Mouse (Mus musculus) small intestine, adult 2 months (tissue): ENCODE results near the gene Gm21454.
"Not testable (repeated sequence)": the region's sequence is repeated elsewhere in the genome, so short reads cannot be mapped to it uniquely, and the experiment has no call there.

ENCODE experiments used
- CTCF ChIP-seq: fragments of 200-500 bp; IDR thresholded peaks from 2 replicates; pipeline ENCODE4 v1.5.1; 2012; ENCODE audit warnings: low read depth, mild to moderate bottlenecking, control low read depth, inconsistent platforms, low read length, moderate library complexity, mixed read lengths; ENCODE audit not compliant: insufficient replicate concordance, insufficient read length; ENCODE audit errors: extremely low read depth
- POLR2A ChIP-seq: fragments of 200-500 bp; IDR thresholded peaks from 2 replicates; pipeline ENCODE4 v1.6.1; 2012; ENCODE audit warnings: low read depth, mild to moderate bottlenecking, control low read depth, inconsistent platforms, low read length, moderate library complexity

DNA sequence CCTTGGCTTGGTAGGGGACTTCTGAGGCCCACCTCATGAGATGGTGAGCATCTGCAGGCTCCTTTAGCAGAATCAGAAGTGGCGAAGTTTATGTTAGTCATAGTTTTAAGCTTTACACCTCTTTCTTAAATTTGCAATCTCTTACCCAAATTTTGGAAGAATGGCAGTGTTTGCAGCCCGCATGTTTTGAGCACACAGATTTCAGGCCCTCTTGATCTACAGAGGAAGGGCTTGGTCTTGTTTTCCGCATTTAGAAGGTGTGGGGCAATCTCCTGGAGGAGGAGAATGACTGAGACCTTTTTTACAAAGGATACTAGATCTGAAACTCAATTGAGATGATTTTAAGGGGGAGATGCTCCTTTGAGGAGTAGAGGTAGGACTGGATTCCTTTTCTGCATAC, 96.7 kb downstream of the Gm21454 start, which contains the start of gene Gm21725:
- TF ChIP-seq CTCF, POLR2A: not testable (repeated sequence)
